Mouse (Mus musculus) yolk sac, embryonic 10.5 days (tissue): ENCODE results near the gene Mcoln3.

ENCODE experiments used
- DNase-seq: peaks from one replicate; pipeline ENCODE4 v3.0.0-alpha.2; 2017; ENCODE audit warnings: low spot score

Mcoln3 gene

DNA sequence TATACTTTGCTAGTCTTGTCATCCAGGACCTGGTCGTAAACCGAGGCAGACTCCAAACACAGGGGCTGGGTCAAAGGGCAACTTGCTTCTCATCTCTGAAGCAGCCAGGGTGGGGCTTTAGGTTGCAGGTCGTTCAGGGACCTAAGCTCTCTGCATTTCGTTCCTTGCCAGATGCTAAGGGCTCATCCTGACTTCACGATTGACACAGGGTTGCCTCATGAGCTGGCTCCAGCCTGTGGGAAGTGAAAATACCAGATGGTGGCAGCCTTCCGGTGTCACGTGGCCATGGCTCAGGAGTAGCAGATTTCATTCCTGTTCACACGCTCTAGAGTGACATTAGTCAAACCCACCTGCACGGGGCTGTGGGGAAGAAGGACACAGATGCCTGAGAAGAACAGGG is 17.6 kb downstream of the Mcoln3 start:
- DNase-seq, result peak; percentile 61

DNA sequence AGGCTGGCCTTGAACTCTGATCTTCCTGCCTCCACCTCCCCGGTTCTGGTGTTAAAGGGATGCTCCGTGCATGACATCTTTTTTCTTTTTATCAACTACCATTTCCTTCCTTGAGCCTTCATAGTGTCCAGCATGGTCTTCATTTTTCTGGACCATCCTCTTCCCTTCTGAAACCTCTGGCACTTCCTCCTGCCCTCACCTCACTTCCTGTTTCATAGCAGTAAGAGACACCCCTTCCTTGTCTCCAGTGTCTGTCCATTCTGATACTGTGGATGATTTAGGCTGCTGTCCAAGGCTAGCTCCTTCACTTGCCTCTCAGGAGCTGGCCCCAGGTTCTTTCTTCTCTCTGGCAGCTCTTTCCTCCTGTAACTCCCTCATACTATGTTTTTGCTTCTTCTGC is 18.2 kb downstream of the Mcoln3 start:
- DNase-seq, result no peak

DNA sequence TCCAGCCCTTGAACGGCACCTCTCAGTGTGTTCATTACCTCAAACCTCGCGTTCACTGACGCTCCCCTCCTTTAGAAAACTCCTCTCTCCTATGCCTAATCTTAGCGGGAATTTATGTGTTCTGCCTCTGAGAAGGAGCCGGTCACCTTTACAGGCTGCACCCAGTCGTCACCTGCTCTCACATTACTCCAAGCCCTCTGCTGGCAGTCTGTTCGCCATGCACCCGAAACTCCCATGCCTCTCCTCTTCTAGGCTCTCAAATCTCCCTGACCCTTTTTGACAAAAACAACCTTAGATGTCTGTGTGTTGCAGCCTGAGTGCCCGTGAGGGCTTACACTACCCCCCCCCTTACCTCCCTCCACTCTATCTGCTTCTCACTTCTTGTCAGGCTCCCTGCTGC is 19.2 kb downstream of the Mcoln3 start:
- no peak for DNase-seq

DNA sequence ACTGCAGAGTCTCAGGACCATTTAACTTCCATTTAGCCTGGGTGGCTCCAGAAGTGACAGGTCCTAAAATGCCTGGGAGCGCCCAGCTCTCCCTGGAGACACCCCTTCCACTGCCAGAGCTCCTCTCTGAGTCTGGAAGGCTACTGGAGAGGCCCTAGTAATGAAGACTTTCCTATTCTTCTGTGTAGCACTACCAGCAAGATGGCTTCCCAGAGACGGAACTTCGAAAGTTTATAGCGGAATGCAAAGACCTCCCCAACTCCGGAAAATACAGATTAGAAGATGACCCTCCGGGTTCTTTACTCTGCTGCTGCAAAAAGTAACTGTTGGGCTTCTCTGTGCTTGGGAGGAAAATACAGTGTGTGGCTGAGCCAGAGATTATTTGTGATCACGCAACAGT is 23.0 kb downstream of the Mcoln3 start:
- DNase-seq, result no peak

GRCm38 (mm10) chr3:146142523-146142922 is 25.3 kb downstream of the Mcoln3 start:
- DNase-seq, result no peak

- no peak for DNase-seq
These were observed 28.3 kb downstream of the Mcoln3 start for GRCm38 (mm10) chr3:146145501-146145900.

DNA sequence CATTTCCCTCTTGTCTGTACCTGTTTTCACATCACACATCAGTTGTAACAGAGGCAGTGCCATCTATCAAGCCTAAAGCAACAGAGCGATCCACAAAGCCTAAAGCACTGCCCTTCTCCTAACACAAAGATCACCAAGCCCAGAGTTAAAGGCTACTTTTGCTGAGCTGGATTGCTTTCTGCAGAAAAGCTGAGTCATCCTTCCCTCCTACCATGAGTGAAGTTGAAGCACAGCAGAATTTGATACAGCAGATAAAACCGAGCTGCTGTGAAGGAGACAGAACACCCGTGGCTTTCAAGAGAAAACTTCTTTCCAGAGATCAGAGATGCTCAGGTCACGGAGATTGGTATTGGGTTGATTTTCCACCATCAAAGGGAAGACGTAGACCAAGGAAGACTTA is 28.9 kb downstream of the Mcoln3 start:
- DNase-seq, result no peak

DNA sequence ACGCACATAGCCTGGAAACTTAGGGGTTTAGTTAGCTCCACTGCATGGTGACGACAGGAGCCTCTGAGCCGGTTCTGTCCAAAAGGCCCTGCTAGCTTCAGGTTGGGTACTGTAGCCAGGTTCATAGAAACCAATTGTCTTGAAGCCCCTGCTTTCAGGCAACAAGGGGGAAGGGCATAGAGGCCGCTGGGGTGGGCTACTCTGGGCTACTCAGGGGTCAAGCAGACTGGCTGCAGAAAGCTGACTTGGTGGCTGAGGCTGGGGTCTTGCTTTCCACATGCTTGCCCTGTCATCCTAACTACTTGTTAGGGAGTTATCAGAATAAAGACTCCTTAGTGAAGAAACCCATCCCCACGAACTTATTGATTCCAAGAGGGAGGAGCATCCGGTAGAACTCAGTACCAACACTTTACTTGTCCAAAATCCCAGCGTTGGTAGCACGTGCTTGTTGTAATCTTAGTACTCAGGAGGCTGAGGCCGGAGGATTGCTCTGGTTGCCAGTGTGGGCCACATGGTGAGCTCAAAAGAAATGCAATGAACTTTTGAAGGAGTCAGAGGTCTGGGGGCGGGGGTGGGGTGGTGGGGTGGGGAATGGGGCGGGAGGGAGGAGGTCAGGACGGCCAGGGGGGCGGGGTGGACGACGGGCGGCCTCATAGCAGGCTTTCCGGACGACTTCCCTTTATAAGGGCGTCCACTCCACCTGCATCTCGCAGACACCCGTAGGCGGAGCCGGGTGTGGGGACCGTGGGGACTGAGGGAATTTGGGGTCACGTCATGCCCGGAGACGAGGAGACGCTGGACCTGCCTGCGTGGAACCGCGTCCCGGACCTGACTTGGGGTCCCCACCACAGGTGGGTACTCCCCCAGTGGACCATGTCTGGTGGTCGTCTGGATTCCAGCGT is 32.2 kb downstream of the Mcoln3 start, which contains the start of gene Mcoln2:
Mcoln2 (plus strand) TSS at position 678 of the 902 bp plus-strand sequence.
- DNase-seq, result peak; percentile 77

DNA sequence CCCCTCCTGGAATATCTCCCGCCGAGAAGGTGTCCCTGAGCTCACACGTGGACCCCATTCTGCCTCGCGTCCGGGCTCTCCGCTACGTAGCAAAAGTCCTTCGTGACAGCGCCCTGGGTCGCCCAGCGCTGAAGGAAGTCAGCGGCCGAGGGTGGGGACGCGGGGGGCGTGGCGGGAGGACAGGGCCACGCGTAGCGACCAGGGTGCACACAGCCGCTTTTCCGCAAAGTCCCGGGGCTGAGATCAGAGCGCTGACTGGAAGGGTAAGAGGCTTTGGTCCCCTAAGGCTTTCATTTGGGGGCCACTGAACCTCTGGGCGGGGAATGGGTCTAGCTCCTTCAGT is 32.8 kb downstream of the Mcoln3 start:
- peak; percentile 65 for DNase-seq

GRCm38 (mm10) chr3:146150560-146150959 is 33.3 kb downstream of the Mcoln3 start:
- peak; percentile 77 for DNase-seq

GRCm38 (mm10) chr3:146151328-146151727 is 34.1 kb downstream of the Mcoln3 start:
- no peak for DNase-seq

GRCm38 (mm10) chr3:146151755-146152154 is 34.5 kb downstream of the Mcoln3 start:
- no peak for DNase-seq

- DNase-seq, result no peak
These were observed 35.1 kb downstream of the Mcoln3 start for GRCm38 (mm10) chr3:146152348-146152747.

DNA sequence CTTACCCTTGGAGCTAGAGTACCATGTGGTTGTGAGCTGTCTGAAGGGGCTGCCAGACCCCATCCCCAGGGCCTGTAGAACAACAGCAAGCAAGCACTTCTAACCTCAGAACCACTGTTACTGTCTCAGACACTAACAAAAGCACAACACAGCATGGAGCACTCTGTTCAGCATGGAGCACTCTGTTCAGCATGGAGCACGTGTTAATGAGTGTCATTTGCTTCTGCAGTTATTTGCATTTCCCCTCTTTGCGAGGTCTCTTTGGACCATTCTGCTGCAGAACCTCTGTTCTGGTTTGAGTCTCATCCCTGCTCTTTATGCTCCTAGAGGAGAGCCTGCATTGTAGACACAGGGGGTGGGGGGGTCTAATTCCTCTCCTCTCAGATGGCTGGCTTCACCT is 35.7 kb downstream of the Mcoln3 start:
- no peak for DNase-seq

GRCm38 (mm10) chr3:146153862-146154611 is 36.8 kb downstream of the Mcoln3 start:
- peak; percentile 60 for DNase-seq

DNA sequence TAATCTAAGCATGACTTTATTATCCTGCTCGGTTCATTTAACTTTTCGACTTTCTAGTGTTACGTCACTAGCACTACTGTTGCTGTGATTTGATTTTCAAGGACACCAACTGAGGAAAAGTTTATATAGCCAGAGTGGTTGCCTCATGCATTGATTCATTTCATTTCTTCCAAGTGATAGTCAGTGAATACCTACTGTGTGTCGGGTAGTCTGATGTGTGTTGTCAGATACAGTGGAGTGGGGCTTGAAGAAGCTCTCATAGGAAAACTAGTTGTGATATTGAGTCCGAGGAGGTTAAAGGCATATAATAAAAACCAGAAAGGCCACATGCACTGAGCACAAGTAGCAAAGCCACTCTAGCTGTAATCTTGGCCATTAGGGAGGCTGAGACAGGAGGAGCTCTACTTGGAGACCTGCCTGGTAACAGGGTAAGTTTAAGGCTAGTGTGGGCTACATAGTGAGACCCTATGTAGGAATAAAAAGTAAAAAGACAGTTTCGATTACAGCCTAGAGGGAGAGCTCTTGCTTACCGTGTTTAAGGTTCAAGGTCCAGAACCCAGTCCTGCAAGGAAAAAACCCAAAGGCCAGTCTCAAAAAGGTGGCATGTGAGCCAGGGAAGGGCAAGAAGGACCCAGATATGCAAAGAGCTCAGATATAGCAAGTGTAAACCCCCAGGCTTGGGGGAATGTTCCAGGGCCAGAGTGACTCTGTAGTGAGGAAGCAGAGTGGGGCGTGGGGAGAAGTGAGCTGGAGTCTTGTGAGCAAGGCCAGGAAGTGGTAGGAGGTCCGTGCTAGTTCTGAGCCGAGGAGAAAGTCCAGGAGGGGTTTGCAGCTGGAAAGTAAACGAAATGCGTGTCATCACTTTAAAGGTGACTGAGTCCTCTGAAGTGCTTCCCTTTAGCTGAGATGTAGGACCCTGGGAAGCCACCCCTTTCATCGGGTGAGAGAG is 38.7 kb downstream of the Mcoln3 start:
- DNase-seq, result peak; percentile 80

- DNase-seq, result no peak
These were observed 39.6 kb downstream of the Mcoln3 start for GRCm38 (mm10) chr3:146156811-146157210.

DNA sequence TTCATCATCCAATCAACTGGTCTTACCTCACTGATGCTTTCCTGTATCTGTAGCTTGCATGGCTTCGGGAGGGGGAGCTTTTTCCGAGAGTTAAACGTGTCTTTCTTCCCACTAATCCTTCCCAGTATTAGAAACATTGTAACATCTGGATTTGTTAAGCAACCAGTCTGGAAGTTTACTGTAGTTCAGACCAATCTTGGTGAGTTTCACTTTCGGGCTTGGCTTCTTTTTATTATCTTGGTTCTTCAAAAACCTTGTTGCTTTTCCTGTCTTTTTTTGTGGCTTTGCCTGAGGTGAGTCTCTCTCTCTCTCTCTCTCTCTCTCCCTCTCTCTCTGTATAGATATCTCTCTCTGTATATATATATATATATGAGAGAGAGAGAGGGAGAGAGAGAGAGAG is 40.8 kb downstream of the Mcoln3 start:
- no peak for DNase-seq

DNA sequence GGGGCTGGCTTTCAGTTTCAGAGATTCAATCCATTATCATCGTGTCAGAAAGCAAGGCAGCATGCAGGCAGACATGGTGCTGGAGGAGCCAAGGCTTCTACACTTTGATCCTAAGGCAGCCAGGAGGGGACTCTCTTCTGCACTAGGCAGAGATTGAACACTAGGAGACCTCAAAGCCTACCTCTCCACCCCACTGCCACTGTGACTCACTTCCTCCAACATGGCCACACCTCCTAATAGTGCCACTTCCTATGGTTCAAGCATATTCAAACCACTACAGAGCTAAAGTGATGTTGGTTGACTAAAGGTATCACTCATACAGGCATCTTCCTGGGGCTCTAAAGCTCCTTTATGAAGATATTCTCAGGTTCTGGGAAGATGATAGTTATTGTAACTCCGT is 42.1 kb downstream of the Mcoln3 start:
- no peak for DNase-seq

GRCm38 (mm10) chr3:146162197-146162596 is 44.9 kb downstream of the Mcoln3 start:
- DNase-seq, result no peak

GRCm38 (mm10) chr3:146169356-146169755 is 52.1 kb downstream of the Mcoln3 start:
- DNase-seq, result peak; percentile 59

DNA sequence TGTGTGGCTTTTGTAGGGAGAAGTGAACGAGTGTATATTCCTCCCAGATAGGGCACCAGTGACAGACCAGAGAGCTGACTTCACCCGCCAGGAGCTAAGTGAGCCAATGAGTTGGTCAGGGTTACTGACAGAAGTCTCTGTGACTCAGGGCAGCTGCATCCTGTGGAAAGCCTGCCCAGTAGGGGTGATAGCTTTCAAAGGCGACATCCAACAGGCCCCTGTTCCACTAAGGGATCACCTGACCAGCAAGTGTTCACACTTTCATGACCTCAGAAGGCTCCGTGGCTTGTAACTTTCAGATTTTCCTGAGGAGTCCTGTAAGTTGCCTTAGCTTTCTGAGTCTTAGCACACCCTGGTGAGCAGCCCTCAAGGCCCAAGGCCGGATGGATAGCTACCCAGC is 55.8 kb downstream of the Mcoln3 start:
- no peak for DNase-seq
